Mouse (Mus musculus) spleen, postnatal 14 days (tissue): ENCODE data around the gene Adgrf2.

Source experiments
- DNase-seq, 2 experiments: peaks; one replicate each; pipeline ENCODE4 v3.0.0; 2021 to 2022; ENCODE audit warnings: low spot score in 2 of 2

Adgrf2 gene

GRCm38 (mm10) chr17:42741801-42742217 lies at the start of gene Adgrf2:
Gene Adgrf2, minus strand, starts transcription at chr17:42742179.
- DNase-seq, result no peak

GRCm38 (mm10) chr17:42790787-42791186 lies 48.8 kb upstream of the Adgrf2 start:
- DNase-seq, result no peak

GRCm38 (mm10) chr17:42789723-42790122 lies 47.7 kb upstream of the Adgrf2 start:
- DNase-seq, result no peak

DNA sequence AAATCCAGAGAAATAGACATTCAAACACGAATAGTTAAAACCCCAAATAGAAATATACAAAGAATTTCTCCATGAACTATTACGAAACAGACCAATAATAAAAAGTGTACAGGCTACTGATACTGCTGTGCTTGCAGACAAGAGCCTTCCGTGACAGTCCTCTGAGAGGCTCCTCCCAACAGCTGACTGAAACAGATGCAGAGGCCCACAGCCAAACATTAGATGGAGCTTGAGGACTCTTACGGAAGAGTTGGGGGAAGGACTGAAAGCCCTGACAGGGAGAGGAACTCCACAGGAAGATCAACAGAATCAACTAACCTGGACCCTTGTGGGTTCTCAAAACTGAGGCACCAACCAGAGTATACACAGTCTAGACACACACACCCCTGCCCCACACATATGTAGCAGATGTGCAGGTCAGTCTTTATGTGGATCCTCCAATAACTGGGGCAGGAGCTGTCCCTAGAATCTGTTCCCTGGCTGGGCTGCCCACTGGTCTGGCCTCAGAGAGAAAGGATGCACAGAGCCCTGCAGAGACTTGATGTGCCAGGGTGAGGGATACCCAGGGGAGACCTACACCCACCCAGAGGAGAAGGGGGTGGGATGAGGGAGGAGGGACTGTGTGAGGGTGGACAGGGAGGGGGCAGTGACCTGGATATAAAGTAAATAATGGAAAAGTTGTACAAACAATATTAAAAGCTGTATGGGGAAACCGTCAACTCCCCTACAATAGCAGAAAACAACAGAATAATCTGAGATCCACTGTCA lies 46.9 kb upstream of the Adgrf2 start:
- no peak for DNase-seq

GRCm38 (mm10) chr17:42782156-42782757 lies 40.3 kb upstream of the Adgrf2 start:
- peak; percentile 17 to 24 for DNase-seq

DNA sequence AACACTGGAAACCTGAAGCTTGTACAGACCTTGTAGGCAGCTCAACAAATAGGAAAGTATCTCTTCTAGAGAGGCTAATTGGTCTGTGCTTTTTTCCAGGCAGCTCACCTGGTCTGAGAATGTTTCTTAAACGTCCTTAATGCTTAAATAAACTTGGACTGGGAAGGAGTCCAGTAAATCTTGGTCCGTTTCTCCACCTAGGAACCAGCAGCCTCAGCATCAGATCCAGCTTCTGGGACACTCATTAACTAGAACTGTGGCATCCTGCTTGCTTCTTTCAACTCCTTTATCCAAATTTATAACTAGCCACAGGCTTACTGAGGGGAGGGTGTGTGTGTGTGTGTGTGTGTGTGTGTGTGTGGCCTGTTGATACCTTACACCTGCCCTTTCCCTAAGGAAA lies 11.8 kb upstream of the Adgrf2 start:
- no peak for DNase-seq

DNA sequence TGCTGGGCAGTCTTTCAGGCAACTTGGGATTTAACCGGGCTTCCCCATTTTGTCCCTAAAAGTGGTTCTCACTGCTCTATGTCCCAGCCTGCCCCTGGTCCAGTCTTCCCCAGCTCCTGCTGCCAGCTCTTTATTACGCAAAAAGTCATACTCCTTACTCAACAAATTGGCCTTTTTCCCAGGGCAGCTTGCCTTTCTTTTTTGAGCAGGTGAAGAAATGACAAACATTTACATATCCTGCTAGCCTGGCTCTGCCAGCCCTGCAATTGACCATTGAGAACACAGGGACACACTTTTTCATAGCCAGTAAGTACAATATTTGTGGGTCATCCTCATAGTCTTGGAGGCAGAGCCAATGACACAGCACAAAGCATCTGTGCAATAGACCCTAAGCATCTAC lies 10.2 kb upstream of the Adgrf2 start:
- no peak for DNase-seq

- DNase-seq, result no peak
These were observed 3.9 kb upstream of the Adgrf2 start for GRCm38 (mm10) chr17:42745657-42746420.

- DNase-seq, result no peak
These were observed 844 bp upstream of the Adgrf2 start for GRCm38 (mm10) chr17:42742823-42743222.

- DNase-seq, result no peak
These were observed 3.2 kb downstream of the Adgrf2 start for GRCm38 (mm10) chr17:42738794-42739193.

DNA sequence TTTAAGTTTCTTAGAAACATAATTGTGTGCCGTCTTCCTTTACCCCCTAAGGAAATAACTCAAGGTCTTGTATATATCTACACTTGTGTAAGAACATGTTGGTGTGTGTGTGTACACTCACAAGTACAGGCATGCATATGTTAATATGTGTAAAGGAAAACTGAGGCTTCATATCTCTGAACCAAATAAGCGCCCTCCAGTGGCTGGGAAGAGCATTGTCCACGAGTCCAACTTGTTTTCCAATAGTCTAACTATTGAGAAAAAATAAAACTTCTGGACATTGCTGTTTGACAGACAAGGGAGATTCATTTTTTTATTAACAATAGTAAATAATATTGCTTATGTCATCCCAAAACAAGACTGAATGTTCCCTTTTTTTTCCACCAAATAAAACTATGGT lies 24.8 kb downstream of the Adgrf2 start:
- DNase-seq, result no peak

GRCm38 (mm10) chr17:42714991-42715390 lies 27.0 kb downstream of the Adgrf2 start:
- no peak for DNase-seq

GRCm38 (mm10) chr17:42710717-42711116 lies 31.3 kb downstream of the Adgrf2 start:
- DNase-seq, result no peak

- no peak for DNase-seq
These were observed 36.4 kb downstream of the Adgrf2 start for GRCm38 (mm10) chr17:42705611-42706010.

- DNase-seq, result no peak
These were observed 39.8 kb downstream of the Adgrf2 start for GRCm38 (mm10) chr17:42702198-42702597.

GRCm38 (mm10) chr17:42694730-42695129 lies 47.2 kb downstream of the Adgrf2 start:
- DNase-seq, result no peak

DNA sequence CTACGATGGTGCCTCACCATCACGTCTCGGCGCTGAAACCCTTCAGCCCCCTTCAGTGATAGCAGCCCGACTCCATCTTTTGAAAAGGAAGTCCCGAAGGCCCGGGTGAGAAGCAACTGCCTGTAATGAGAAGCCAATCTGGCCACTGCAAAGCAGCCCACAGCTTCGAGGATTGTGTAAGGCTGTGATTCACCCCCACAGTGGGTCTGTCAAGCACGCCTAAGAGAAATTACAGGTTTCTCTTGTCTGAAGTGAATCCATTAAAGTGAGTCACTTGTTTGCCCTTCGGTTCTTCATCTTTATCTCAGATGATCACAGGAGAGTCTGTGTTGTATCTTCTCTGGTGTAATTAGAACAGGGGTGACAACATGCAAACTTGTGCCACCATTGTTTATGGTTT lies 49.8 kb downstream of the Adgrf2 start, which contains the start of gene Adgrf4:
Gene Adgrf4, minus strand, starts transcription at position 149 of the 400 bp plus-strand sequence.
- no peak for DNase-seq

DNA sequence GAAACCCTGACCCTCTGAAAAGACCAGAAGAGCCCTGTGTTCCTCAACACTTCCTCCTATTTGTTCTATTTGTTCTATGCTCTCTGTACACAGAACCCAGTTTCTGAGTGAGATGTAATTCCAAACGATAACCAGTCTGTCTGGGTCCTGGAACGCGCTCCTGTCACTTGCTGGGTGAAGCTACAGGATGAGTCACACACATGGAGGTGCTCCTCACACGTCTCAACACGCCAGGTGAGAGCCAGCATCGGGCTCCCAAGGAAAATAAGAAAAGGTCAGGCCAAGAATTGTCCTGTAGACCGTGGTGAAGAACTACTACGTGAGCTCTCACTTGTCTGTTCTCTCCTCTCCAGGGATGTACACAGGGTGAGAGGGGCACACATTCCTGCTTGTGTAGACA lies 51.4 kb downstream of the Adgrf2 start:
- no peak for DNase-seq
